ENCODE assay signal across 8 mouse cellular contexts in genomic region chr8:45068759-45069386, GRCm38 (mm10). TPM values are rescaled to one million over a fixed set of nuclear protein-coding genes. Genes with fewer than 3 reads are reported as not detected.
DNase-seq lines count a peak whose midpoint lies in the region; ATAC-seq and TF ChIP-seq lines count a peak whose summit lies in the region.

Gene Mtnr1a, plus strand, starts transcription at chr8:45069137.

- peak within 1 kb of the TSS; percentile 35 for H3K4me2 ChIP-seq in liver, embryonic 15.5 days
- peak within 1 kb of the TSS; percentile 76 for H3K4me2 ChIP-seq in neural tube, embryonic 14.5 days (ENCODE audit: low read depth, low read length)

- no peak within 1 kb of the TSS for H3K9ac ChIP-seq in liver, embryonic 15.5 days
- peak within 1 kb of the TSS; percentile 32 for H3K9ac ChIP-seq in neural tube, embryonic 14.5 days (replicated peaks; ENCODE audit: low read depth, low read length)

- TF ChIP-seq POLR2A in cerebellum, adult 2 months (IDR thresholded peaks at IDR 0.05; ENCODE audit: borderline replicate concordance, insufficient read depth, low read length) = no peak

- H3K4me1 ChIP-seq in cerebellum, adult 2 months (ENCODE audit: control insufficient read depth, insufficient read depth, low read length) = no peaks in the 10 kb centered on the region
- H3K4me1 ChIP-seq in liver, embryonic 15.5 days (replicated peaks) = no peaks in the 10 kb centered on the region
- H3K4me1 ChIP-seq in neural tube, embryonic 14.5 days (ENCODE audit: control insufficient read depth, insufficient read depth, low read length) = 0 out of 2 replicates have a peak, but pooled peaks cover 3% of the 10 kb centered on the region

- WGBS in cerebellum, adult 2 months = 5% methylated on average over 29 of the region's 29 CpGs
- WGBS in liver, embryonic 15.5 days (ENCODE audit: insufficient replicate concordance) = 7% methylated on average over 26 of the region's 29 CpGs
- WGBS in neural tube, embryonic 14.5 days = 6% methylated on average over 29 of the region's 29 CpGs

- peak; percentile 98 for TF ChIP-seq CTCF in cerebellum, adult 2 months (IDR thresholded peaks at IDR 0.05; ENCODE audit: borderline replicate concordance, insufficient read depth, low read depth, low read length)

- no peaks in the 10 kb centered on the region for H3K27me3 ChIP-seq in cerebellum, adult 2 months (ENCODE audit: control insufficient read depth, insufficient read depth, low read length)
- H3K27me3 ChIP-seq in liver, embryonic 15.5 days = no peaks in the 10 kb centered on the region
- H3K27me3 ChIP-seq in neural tube, embryonic 14.5 days (ENCODE audit: control insufficient read depth, insufficient read depth, low read length) = no peaks in the 10 kb centered on the region

- ATAC-seq in liver, embryonic 15.5 days (ENCODE audit: insufficient read depth) = peak; percentile 54
- ATAC-seq in neural tube, embryonic 14.5 days (ENCODE audit: low read depth) = peak; percentile 92

- no peaks in the 10 kb centered on the region for H3K9me3 ChIP-seq in liver, embryonic 15.5 days (replicated peaks)
- H3K9me3 ChIP-seq in neural tube, embryonic 14.5 days (ENCODE audit: control insufficient read depth, low read length) = no peaks in the 10 kb centered on the region

- H3K27ac ChIP-seq in cerebellum, adult 2 months (ENCODE audit: insufficient read depth, low read length) = no peak within 1 kb of the TSS
- H3K27ac ChIP-seq in liver, embryonic 15.5 days (replicated peaks) = no peak within 1 kb of the TSS
- H3K27ac ChIP-seq in neural tube, embryonic 14.5 days (ENCODE audit: low read depth, low read length) = no peak within 1 kb of the TSS

- DNase-seq in MN1 (ENCODE audit: low spot score) = peak; percentile 23
- peak; percentile 82 to 92 for DNase-seq in cerebellum, adult 2 months
- DNase-seq in forelimb bud, embryonic 11.5 days (ENCODE audit: low read depth, low spot score) = peak; percentile 82
- DNase-seq in heart, postnatal 36 days = peak; percentile 80 to 89
- DNase-seq in layer of hippocampus, adult 11-12 months (ENCODE audit: low spot score) = peak; percentile 89
- DNase-seq in thymus, postnatal 36 days = peak; percentile 12 to 16

- H3K4me3 ChIP-seq in cerebellum, adult 2 months (replicated peaks; ENCODE audit: insufficient read depth, low read depth, low read length) = peak within 1 kb of the TSS; percentile 33
- H3K4me3 ChIP-seq in liver, embryonic 15.5 days (replicated peaks) = no peak within 1 kb of the TSS
- peak within 1 kb of the TSS; percentile 28 for H3K4me3 ChIP-seq in neural tube, embryonic 14.5 days (ENCODE audit: low read depth, low read length)

- intact Hi-C loops in heart, postnatal 36 days (cut with DNase I) = loop anchor here (1.0 kb wide), 1 partner anchor 169 kb away; no protein-coding TSS in a partner anchor

- H3K36me3 ChIP-seq in liver, embryonic 15.5 days (replicated peaks) = no peaks in the 10 kb centered on the region
- H3K36me3 ChIP-seq in neural tube, embryonic 14.5 days (ENCODE audit: control insufficient read depth, insufficient read depth, low read length) = no peaks in the 10 kb centered on the region

RNA-seq across cellular contexts. Expression of gene Mtnr1a, which starts in this region (rescaled TPM):
- polyA plus RNA-seq in cerebellum, adult 2 months (2012; rRNA removed) = 0.06 and 0.07 TPM in 2 replicates
- not detected for total RNA-seq in heart, postnatal 36 days (2021)
- polyA plus RNA-seq in liver, embryonic 15.5 days (2015; fragmentation: Nextera tagmentation; extraction: Ambion mirVana) = not detected in 2 replicates
- 0.33 TPM in 1 of 2 replicates, not detected in the other for polyA plus RNA-seq in neural tube, embryonic 14.5 days (2014; fragmentation: Nextera tagmentation; extraction: Ambion mirVana)

Comparison
In these comparisons a context has a peak if more than half of its experiments do, and no peak if none do; other contexts are left out.
1. Peak in DNase-seq and H3K4me3 ChIP-seq in cerebellum, adult 2 months; RNA of the gene not detected or under 1 TPM.
2. Peak in DNase-seq in heart, postnatal 36 days; RNA of the gene not detected or under 1 TPM.
3. Peak in ATAC-seq and H3K4me2 ChIP-seq in liver, embryonic 15.5 days; RNA of the gene not detected or under 1 TPM.
4. Peak in ATAC-seq, H3K4me3 ChIP-seq, H3K9ac ChIP-seq and H3K4me2 ChIP-seq in neural tube, embryonic 14.5 days; RNA of the gene not detected or under 1 TPM.
5. DNase-seq: peak in every context shown above with its lines; median percentile 89 in layer of hippocampus, adult 11-12 months; 87 in cerebellum, adult 2 months; 84 in heart, postnatal 36 days; 82 in forelimb bud, embryonic 11.5 days; 23 in MN1; 14 in thymus, postnatal 36 days.